ENCODE assay signal across 18 mouse cellular contexts in the genomic region with DNA sequence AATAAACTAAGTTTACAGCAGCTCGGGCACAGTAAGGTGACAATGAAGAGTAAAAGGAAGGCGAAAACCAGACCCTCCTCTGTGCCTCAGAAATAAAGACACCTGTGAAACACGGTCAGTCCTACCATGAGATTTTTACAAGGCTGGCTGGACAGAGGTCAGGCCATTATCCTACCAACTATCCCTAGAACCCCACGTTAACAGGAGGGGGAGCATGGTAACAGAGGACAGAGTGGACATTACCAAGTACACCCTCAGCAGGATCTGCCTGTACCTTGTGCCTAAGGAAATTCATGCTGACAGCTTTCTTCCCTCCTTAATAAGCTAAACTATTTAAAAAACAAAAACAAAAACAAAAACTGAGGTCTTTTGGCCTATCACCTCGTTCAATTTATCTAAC. TPM values are rescaled to one million over a fixed set of nuclear protein-coding genes. Genes with fewer than 3 reads are reported as not detected.
DNase-seq lines count a peak whose midpoint lies in the region; ATAC-seq and TF ChIP-seq lines count a peak whose summit lies in the region.
"Had no signal": no experiment of that assay in that cellular context is flagged by ENCODE, and none has a peak within 500 bp of the region (broad histone marks: within the 10 kb centered on the region; RNA-seq: fewer than 3 reads in every experiment).

No protein-coding gene starts in this region.

- peaks cover 29% of the 10 kb centered on the region for H3K27me3 ChIP-seq in forebrain, postnatal 0 days (ENCODE audit: insufficient read depth, low read length)
- peaks cover 53% of the 10 kb centered on the region for H3K27me3 ChIP-seq in limb, embryonic 13.5 days
- peaks cover 52% of the 10 kb centered on the region for H3K27me3 ChIP-seq in neural tube, embryonic 15.5 days (replicated peaks)
- H3K27me3 ChIP-seq in kidney, embryonic 15.5 days, result peaks cover 82% of the 10 kb centered on the region

- no peak overlapping the region for H3K4me3 ChIP-seq in forebrain, postnatal 0 days (ENCODE audit: low read depth, low read length)
- no peak overlapping the region for H3K4me3 ChIP-seq in limb, embryonic 13.5 days
- no peak overlapping the region; the same call in 1 of the 2 replicates for H3K4me3 ChIP-seq in neural tube, embryonic 15.5 days (replicated peaks)
- no peak overlapping the region for H3K4me3 ChIP-seq in kidney, embryonic 15.5 days (replicated peaks)
- H3K4me3 ChIP-seq: heart, embryonic 10.5 days; liver, embryonic 15.5 days had no signal

- H3K9ac ChIP-seq in forebrain, postnatal 0 days, result 0 out of 2 replicates have a peak overlapping the region, but pooled peaks have one; percentile 10
- no peak overlapping the region for H3K9ac ChIP-seq in limb, embryonic 13.5 days
- no peak overlapping the region for H3K9ac ChIP-seq in neural tube, embryonic 15.5 days (replicated peaks)
- H3K9ac ChIP-seq in kidney, embryonic 15.5 days, result no peak overlapping the region
- H3K9ac ChIP-seq: liver, embryonic 15.5 days had no signal

- 46% methylated on average over 5 of the region's 5 CpGs for WGBS in forebrain, postnatal 0 days
- 39% methylated on average over 5 of the region's 5 CpGs for WGBS in limb, embryonic 13.5 days
- 48% methylated on average over 5 of the region's 5 CpGs for WGBS in neural tube, embryonic 15.5 days
- WGBS in kidney, embryonic 15.5 days, result 50% methylated on average over 5 of the region's 5 CpGs

- peak; percentile 14 to 34 for DNase-seq in cerebellum, adult 18-20 months
- DNase-seq in forebrain, postnatal 0 days, result no peak
- DNase-seq in testis, postnatal 10 days (ENCODE audit: low spot score), result no peak
- no peak for DNase-seq in left cerebral cortex, adult 8-10 months (ENCODE audit: low spot score in 2 of 2)
- DNase-seq: adrenal gland, postnatal 25 days; kidney, postnatal 10 days; layer of hippocampus, postnatal 36 days; lung, postnatal 4 days had no signal

- H3K36me3 ChIP-seq in forebrain, postnatal 0 days (ENCODE audit: insufficient read depth), result no peaks in the 10 kb centered on the region
- no peaks in the 10 kb centered on the region for H3K36me3 ChIP-seq in limb, embryonic 13.5 days
- no peaks in the 10 kb centered on the region for H3K36me3 ChIP-seq in neural tube, embryonic 15.5 days
- no peaks in the 10 kb centered on the region for H3K36me3 ChIP-seq in kidney, embryonic 15.5 days
- H3K36me3 ChIP-seq: heart, embryonic 10.5 days; liver, embryonic 15.5 days had no signal

- H3K9me3 ChIP-seq in forebrain, postnatal 0 days (ENCODE audit: low read length), result no peaks in the 10 kb centered on the region
- H3K9me3 ChIP-seq in limb, embryonic 13.5 days, result no peaks in the 10 kb centered on the region
- H3K9me3 ChIP-seq in neural tube, embryonic 15.5 days (replicated peaks), result no peaks in the 10 kb centered on the region
- H3K9me3 ChIP-seq in kidney, embryonic 15.5 days (replicated peaks), result no peaks in the 10 kb centered on the region
- H3K9me3 ChIP-seq: heart, embryonic 10.5 days; liver, embryonic 15.5 days had no signal

- TF ChIP-seq CTCF in forebrain, postnatal 0 days (IDR thresholded peaks at IDR 0.05; ENCODE audit: low read depth), result no peak

- no peak for ATAC-seq in cerebellum, adult (ENCODE audit: insufficient number of reproducible peaks, low FRiP score, low TSS enrichment)
- ATAC-seq in forebrain, postnatal 0 days, result no peak
- ATAC-seq in limb, embryonic 13.5 days (ENCODE audit: low FRiP score, low read depth), result no peak
- no peak for ATAC-seq in neural tube, embryonic 15.5 days (ENCODE audit: low FRiP score)
- no peak for ATAC-seq in kidney, embryonic 15.5 days (replicated peaks; ENCODE audit: low FRiP score)

- H3K27ac ChIP-seq in forebrain, postnatal 0 days (ENCODE audit: low read depth, low read length), result no peak overlapping the region
- no peak overlapping the region for H3K27ac ChIP-seq in limb, embryonic 13.5 days
- H3K27ac ChIP-seq in neural tube, embryonic 15.5 days (replicated peaks), result no peak overlapping the region
- no peak overlapping the region for H3K27ac ChIP-seq in kidney, embryonic 15.5 days
- H3K27ac ChIP-seq: heart, embryonic 10.5 days; liver, embryonic 15.5 days had no signal

- 0 out of 2 replicates have a peak, but pooled peaks cover 5% of the 10 kb centered on the region for H3K4me1 ChIP-seq in forebrain, postnatal 0 days (ENCODE audit: insufficient read depth)
- H3K4me1 ChIP-seq in limb, embryonic 13.5 days, result peaks cover 28% of the 10 kb centered on the region
- peaks cover 20% of the 10 kb centered on the region for H3K4me1 ChIP-seq in neural tube, embryonic 15.5 days
- peaks cover 24% of the 10 kb centered on the region for H3K4me1 ChIP-seq in kidney, embryonic 15.5 days

- H3K4me2 ChIP-seq in forebrain, postnatal 0 days (ENCODE audit: low read depth), result peak overlapping the region; percentile 25
- peak overlapping the region; percentile 14; the same call in 1 of the 2 replicates for H3K4me2 ChIP-seq in limb, embryonic 13.5 days (replicated peaks)
- 0 out of 2 replicates have a peak overlapping the region, but pooled peaks have one; percentile 4 for H3K4me2 ChIP-seq in neural tube, embryonic 15.5 days
- H3K4me2 ChIP-seq in kidney, embryonic 15.5 days, result no peak overlapping the region
- H3K4me2 ChIP-seq: liver, embryonic 15.5 days had no signal

RNA-seq across cellular contexts. Expression of a gene that starts 5.3 kb away (rescaled TPM):
- total RNA-seq in forebrain, postnatal 0 days (2014; rRNA removed), result 13.9 and 22.8 TPM in 2 replicates
- 5.1 and 13.8 TPM in 2 replicates for polyA plus RNA-seq in forebrain, postnatal 0 days (2015; fragmentation: Nextera tagmentation; extraction: Ambion mirVana)
- polyA plus RNA-seq in limb, embryonic 13.5 days (2015; fragmentation: Nextera tagmentation; extraction: Ambion mirVana), result 2.3 and 2.6 TPM in 2 replicates
- polyA plus RNA-seq in neural tube, embryonic 15.5 days (2015; fragmentation: Nextera tagmentation; extraction: Ambion mirVana), result 3.9 and 6.2 TPM in 2 replicates
- polyA plus RNA-seq in kidney, embryonic 15.5 days (2015; fragmentation: Nextera tagmentation; extraction: Ambion mirVana), result 0.13 TPM in 1 of 2 replicates, not detected in the other
- total RNA-seq in left cerebral cortex, adult 8-10 months (2022), result 1 to 10 TPM; 2.2 to 6.1 (median 3.5) TPM
- total RNA-seq: adrenal gland, postnatal 25 days; common myeloid progenitor, adult 5-6 weeks; gastrocnemius, adult 18-20 months had no signal
- polyA plus RNA-seq: liver, embryonic 15.5 days; stomach, embryonic 16.5 days; urinary bladder, adult 2 months had no signal

RNA-seq across cellular contexts. Expression of a gene that starts 9.3 kb away (rescaled TPM):
- 0.33 and 0.38 TPM in 2 replicates for total RNA-seq in forebrain, postnatal 0 days (2014; rRNA removed)
- 0.12 TPM in 1 of 2 replicates, not detected in the other for polyA plus RNA-seq in forebrain, postnatal 0 days (2015; fragmentation: Nextera tagmentation; extraction: Ambion mirVana)
- polyA plus RNA-seq in limb, embryonic 13.5 days (2015; fragmentation: Nextera tagmentation; extraction: Ambion mirVana), result 0.18 and 0.37 TPM in 2 replicates
- 0.14 and 0.60 TPM in 2 replicates for polyA plus RNA-seq in neural tube, embryonic 15.5 days (2015; fragmentation: Nextera tagmentation; extraction: Ambion mirVana)
- polyA plus RNA-seq in kidney, embryonic 15.5 days (2015; fragmentation: Nextera tagmentation; extraction: Ambion mirVana), result 0.10 TPM in 1 of 2 replicates, not detected in the other
- total RNA-seq in left cerebral cortex, adult 8-10 months (2022), result under 1 TPM in 3 of 4 experiments, not detected in 1; 0.19 to 0.59 (median 0.41) TPM
- total RNA-seq: adrenal gland, postnatal 25 days; common myeloid progenitor, adult 5-6 weeks; gastrocnemius, adult 18-20 months had no signal
- polyA plus RNA-seq: heart, embryonic 10.5 days; liver, embryonic 15.5 days; stomach, embryonic 16.5 days; urinary bladder, adult 2 months had no signal

RNA-seq across cellular contexts. Expression of a gene that starts 15.0 kb away (rescaled TPM):
- total RNA-seq in forebrain, postnatal 0 days (2014; rRNA removed), result 44.9 and 105 TPM in 2 replicates
- 9.6 and 16.3 TPM in 2 replicates for polyA plus RNA-seq in forebrain, postnatal 0 days (2015; fragmentation: Nextera tagmentation; extraction: Ambion mirVana)
- polyA plus RNA-seq in limb, embryonic 13.5 days (2015; fragmentation: Nextera tagmentation; extraction: Ambion mirVana), result 2.8 and 3.2 TPM in 2 replicates
- 5.1 and 6.8 TPM in 2 replicates for polyA plus RNA-seq in neural tube, embryonic 15.5 days (2015; fragmentation: Nextera tagmentation; extraction: Ambion mirVana)
- polyA plus RNA-seq in kidney, embryonic 15.5 days (2015; fragmentation: Nextera tagmentation; extraction: Ambion mirVana), result not detected in 2 replicates
- 10 to 100 TPM; 20.3 to 25.7 (median 21.7) TPM for total RNA-seq in left cerebral cortex, adult 8-10 months (2022)
- total RNA-seq: adrenal gland, postnatal 25 days; common myeloid progenitor, adult 5-6 weeks; gastrocnemius, adult 18-20 months had no signal
- polyA plus RNA-seq: liver, embryonic 15.5 days; stomach, embryonic 16.5 days had no signal

RNA-seq across cellular contexts. Expression of a gene that starts 30.2 kb away (rescaled TPM):
- 0.15 and 1.0 TPM in 2 replicates for total RNA-seq in forebrain, postnatal 0 days (2014; rRNA removed)
- polyA plus RNA-seq in forebrain, postnatal 0 days (2015; fragmentation: Nextera tagmentation; extraction: Ambion mirVana), result 0.23 TPM in 1 of 2 replicates, not detected in the other
- not detected in 2 replicates for polyA plus RNA-seq in limb, embryonic 13.5 days (2015; fragmentation: Nextera tagmentation; extraction: Ambion mirVana)
- 0.23 and 0.27 TPM in 2 replicates for polyA plus RNA-seq in neural tube, embryonic 15.5 days (2015; fragmentation: Nextera tagmentation; extraction: Ambion mirVana)
- polyA plus RNA-seq in kidney, embryonic 15.5 days (2015; fragmentation: Nextera tagmentation; extraction: Ambion mirVana), result not detected in 2 replicates
- total RNA-seq in left cerebral cortex, adult 8-10 months (2022), result not detected
- total RNA-seq: adrenal gland, postnatal 25 days; common myeloid progenitor, adult 5-6 weeks; gastrocnemius, adult 18-20 months; layer of hippocampus, postnatal 36 days had no signal
- polyA plus RNA-seq: heart, embryonic 10.5 days; liver, embryonic 15.5 days; stomach, embryonic 16.5 days; urinary bladder, adult 2 months had no signal

Comparison
In these comparisons a context has a peak if more than half of its experiments do, and no peak if none do; other contexts are left out.
1. DNase-seq: peak in cerebellum, adult 18-20 months (2 of 2); none in forebrain, postnatal 0 days (single experiment), testis, postnatal 10 days (single experiment) and left cerebral cortex, adult 8-10 months (0 of 2).